Mouse (Mus musculus): ENCODE measurements around the gene Tspan7. TPM values are rescaled to one million over a fixed set of nuclear protein-coding genes. Genes with fewer than 3 reads are reported as not detected.

The Tspan7 gene
- polyA plus RNA-seq, 1 experiment from 2014 or later, result 115 TPM

GRCm38 (mm10) chrX:10539009-10539408, 54.1 kb downstream of the Tspan7 start:
- WGBS, result 39% methylated on average over 2 of the region's 2 CpGs
- H3K4me2 ChIP-seq (ENCODE audit: low read depth, low read length), result no peak overlapping the region

DNA sequence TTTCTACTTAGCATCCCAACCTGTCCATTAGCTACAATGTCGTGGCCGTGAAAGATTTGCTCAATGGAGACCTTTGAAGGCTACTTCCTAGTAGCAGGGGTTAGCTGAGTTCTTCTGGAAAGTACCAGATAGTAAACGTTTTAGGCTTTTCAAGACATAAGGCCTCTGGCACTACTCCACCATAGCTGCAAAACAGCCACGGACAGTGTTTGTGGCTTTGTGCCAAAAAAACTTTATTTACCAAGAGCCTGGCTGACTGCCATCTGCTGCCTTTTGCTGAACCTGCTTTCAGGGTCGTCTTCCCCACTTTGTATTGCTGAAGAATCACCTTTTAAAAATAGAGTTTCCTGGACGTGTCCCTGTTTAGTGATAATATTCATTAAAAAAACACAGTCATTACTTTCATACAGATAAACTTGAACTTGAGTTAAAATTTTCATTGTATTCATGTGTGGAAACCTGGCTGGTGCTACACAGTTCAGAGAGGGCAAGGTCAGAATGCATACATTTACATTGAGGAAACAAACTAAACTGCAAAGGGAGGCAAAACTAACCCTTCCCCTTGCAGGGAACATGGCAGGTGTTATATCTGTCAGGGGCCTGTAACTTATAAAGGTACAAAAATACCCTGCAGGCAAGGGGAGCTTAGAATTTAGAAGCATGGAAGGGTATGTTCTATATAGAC, 54.7 kb downstream of the Tspan7 start:
- H3K36me3 ChIP-seq (ENCODE audit: control insufficient read depth, insufficient read depth, low read length), result no peaks in the 10 kb centered on the region
- 27% methylated on average over 6 of the region's 6 CpGs for WGBS
- no peak overlapping the region for H3K4me2 ChIP-seq (ENCODE audit: low read depth, low read length)
- no peak overlapping the region for H3K4me3 ChIP-seq (ENCODE audit: low read length)
- no peaks in the 10 kb centered on the region for H3K27me3 ChIP-seq (ENCODE audit: control insufficient read depth, insufficient read depth, low read depth, low read length)
- H3K9ac ChIP-seq (ENCODE audit: low read length), result no peak overlapping the region
- no peak for ATAC-seq (ENCODE audit: low read depth)
- peak overlapping the region; percentile 35 for H3K27ac ChIP-seq (ENCODE audit: low read length)
- no peaks in the 10 kb centered on the region for H3K9me3 ChIP-seq (ENCODE audit: control insufficient read depth, low read length)
- 0 out of 2 replicates have a peak, but pooled peaks cover 2% of the 10 kb centered on the region for H3K4me1 ChIP-seq (replicated peaks; ENCODE audit: control insufficient read depth, insufficient read depth, low read length)

More at GRCm38 (mm10) chrX:10539009-10539408, 54.1 kb downstream of the Tspan7 start:
- H3K27me3 ChIP-seq (ENCODE audit: control insufficient read depth, insufficient read depth, low read depth, low read length), result no peaks in the 10 kb centered on the region
- no peak overlapping the region for H3K4me3 ChIP-seq (ENCODE audit: low read length)
- 0 out of 2 replicates have a peak, but pooled peaks cover 2% of the 10 kb centered on the region for H3K4me1 ChIP-seq (replicated peaks; ENCODE audit: control insufficient read depth, insufficient read depth, low read length)
- H3K9me3 ChIP-seq (ENCODE audit: control insufficient read depth, low read length), result no peaks in the 10 kb centered on the region
- no peak overlapping the region for H3K9ac ChIP-seq (ENCODE audit: low read length)
- peak overlapping the region; percentile 35 for H3K27ac ChIP-seq (ENCODE audit: low read length)
- peak; percentile 56; the same call in 1 of the 2 replicates for ATAC-seq (ENCODE audit: low read depth)
- no peaks in the 10 kb centered on the region for H3K36me3 ChIP-seq (ENCODE audit: control insufficient read depth, insufficient read depth, low read length)

DNA sequence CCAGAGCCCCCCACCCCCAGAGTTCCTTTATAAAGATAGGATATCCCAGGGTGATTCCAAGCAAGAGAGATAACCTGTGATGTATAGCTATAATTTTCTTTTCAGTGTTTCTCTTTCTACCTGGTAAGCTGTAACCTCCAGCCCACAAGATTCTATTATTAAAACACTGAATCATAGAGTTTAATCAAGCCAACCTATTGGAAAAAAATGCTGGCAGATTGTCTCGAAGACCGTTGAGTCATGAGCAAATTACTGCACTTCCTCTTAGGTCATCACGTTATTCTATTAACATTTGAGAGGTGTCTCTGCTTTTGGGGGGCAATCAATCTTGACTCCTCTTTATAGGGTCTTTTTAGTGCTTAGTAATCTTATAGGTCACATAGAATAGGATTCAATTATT, 61.9 kb downstream of the Tspan7 start:
- H3K36me3 ChIP-seq (ENCODE audit: control insufficient read depth, insufficient read depth, low read length), result no peaks in the 10 kb centered on the region
- no peaks in the 10 kb centered on the region for H3K9me3 ChIP-seq (ENCODE audit: control insufficient read depth, low read length)
- no peak for ATAC-seq (ENCODE audit: low read depth)
- no peak overlapping the region for H3K4me3 ChIP-seq (ENCODE audit: low read length)
- H3K9ac ChIP-seq (ENCODE audit: low read length), result no peak overlapping the region
- H3K4me1 ChIP-seq (replicated peaks; ENCODE audit: control insufficient read depth, insufficient read depth, low read length), result no peaks in the 10 kb centered on the region
- WGBS, result 85% methylated on average over 3 of the region's 3 CpGs
- H3K4me2 ChIP-seq (ENCODE audit: low read depth, low read length), result no peak overlapping the region
- H3K27ac ChIP-seq (ENCODE audit: low read length), result no peak overlapping the region
- H3K27me3 ChIP-seq (ENCODE audit: control insufficient read depth, insufficient read depth, low read depth, low read length), result no peaks in the 10 kb centered on the region

DNA sequence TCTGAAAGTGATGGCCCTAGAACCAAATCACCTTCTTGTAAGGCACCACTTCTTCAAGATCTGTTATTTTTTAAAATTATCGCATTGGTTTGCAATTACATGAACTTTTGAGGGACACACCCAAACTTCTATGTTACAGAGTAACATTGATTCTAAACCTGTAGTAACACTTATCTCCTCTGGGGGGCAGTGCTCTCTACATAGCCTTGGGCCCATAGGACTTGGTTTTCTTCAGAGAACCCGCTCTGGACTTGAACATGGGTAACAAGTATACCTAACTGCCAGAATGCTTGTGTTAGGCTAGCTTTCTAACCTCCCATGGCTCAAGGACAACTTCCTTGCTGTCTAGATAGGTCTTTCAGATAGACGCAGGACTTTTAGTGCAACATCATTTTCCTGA, 64.8 kb downstream of the Tspan7 start:
- Histone ChIP-seq H3K9ac (ENCODE audit: low read length) (no peak overlapping the region), H3K36me3 (ENCODE audit: control insufficient read depth, insufficient read depth, low read length) (no peaks in the 10 kb centered on the region), H3K27me3 (ENCODE audit: control insufficient read depth, insufficient read depth, low read depth, low read length) (no peaks in the 10 kb centered on the region), H3K4me3 (ENCODE audit: low read length) (no peak overlapping the region), H3K4me2 (ENCODE audit: low read depth, low read length) (no peak overlapping the region), H3K9me3 (ENCODE audit: control insufficient read depth, low read length) (no peaks in the 10 kb centered on the region), H3K4me1 (replicated peaks; ENCODE audit: control insufficient read depth, insufficient read depth, low read length) (no peaks in the 10 kb centered on the region), H3K27ac (ENCODE audit: low read length) (no peak overlapping the region)
- ATAC-seq (ENCODE audit: low read depth), result no peak
- WGBS, result 75% methylated on average over 3 of the region's 3 CpGs

- no peak overlapping the region for H3K9ac ChIP-seq (ENCODE audit: low read length)
- no peak overlapping the region for H3K27ac ChIP-seq (ENCODE audit: low read length)
- no peak overlapping the region for H3K4me2 ChIP-seq (ENCODE audit: low read depth, low read length)
- no peaks in the 10 kb centered on the region for H3K27me3 ChIP-seq (ENCODE audit: control insufficient read depth, insufficient read depth, low read depth, low read length)
- H3K4me1 ChIP-seq (replicated peaks; ENCODE audit: control insufficient read depth, insufficient read depth, low read length), result no peaks in the 10 kb centered on the region
- no peaks in the 10 kb centered on the region for H3K9me3 ChIP-seq (ENCODE audit: control insufficient read depth, low read length)
- WGBS, result 56% methylated on average over 3 of the region's 3 CpGs
- ATAC-seq (ENCODE audit: low read depth), result 0 out of 2 replicates have a peak, but pooled peaks have one; percentile 28
- no peak overlapping the region for H3K4me3 ChIP-seq (ENCODE audit: low read length)
- H3K36me3 ChIP-seq (ENCODE audit: control insufficient read depth, insufficient read depth, low read length), result no peaks in the 10 kb centered on the region
Measured at GRCm38 (mm10) chrX:10556899-10557298, 71.9 kb downstream of the Tspan7 start.

GRCm38 (mm10) chrX:10557596-10557995, 72.6 kb downstream of the Tspan7 start:
- Histone ChIP-seq H3K27ac (ENCODE audit: low read length) (no peak overlapping the region), H3K4me2 (ENCODE audit: low read depth, low read length) (no peak overlapping the region), H3K4me3 (ENCODE audit: low read length) (no peak overlapping the region), H3K9me3 (ENCODE audit: control insufficient read depth, low read length) (no peaks in the 10 kb centered on the region), H3K4me1 (replicated peaks; ENCODE audit: control insufficient read depth, insufficient read depth, low read length) (no peaks in the 10 kb centered on the region), H3K36me3 (ENCODE audit: control insufficient read depth, insufficient read depth, low read length) (no peaks in the 10 kb centered on the region), H3K9ac (ENCODE audit: low read length) (no peak overlapping the region), H3K27me3 (ENCODE audit: control insufficient read depth, insufficient read depth, low read depth, low read length) (no peaks in the 10 kb centered on the region)
- 74% methylated on average over 5 of the region's 5 CpGs for WGBS
- ATAC-seq (ENCODE audit: low read depth), result no peak

DNA sequence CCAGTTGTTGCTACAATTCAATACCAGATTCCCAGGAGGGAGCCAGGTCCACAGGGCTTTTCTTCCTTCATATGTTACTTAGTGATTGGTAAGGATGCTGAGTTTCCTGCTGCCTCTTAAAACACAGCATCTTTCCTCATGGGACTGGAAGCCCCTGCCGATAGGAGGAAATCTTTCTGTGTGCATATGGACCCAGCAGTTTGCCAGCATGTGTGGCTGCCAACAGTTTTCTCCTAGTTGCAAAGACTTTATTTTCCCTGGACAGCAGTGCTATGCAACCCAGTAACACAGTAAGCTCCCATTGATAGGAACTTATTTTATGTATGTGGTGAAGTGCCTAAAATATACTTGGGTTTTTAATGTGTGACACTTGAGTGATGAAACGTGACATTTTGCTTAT, 73.7 kb downstream of the Tspan7 start:
- no peaks in the 10 kb centered on the region for H3K4me1 ChIP-seq (replicated peaks; ENCODE audit: control insufficient read depth, insufficient read depth, low read length)
- no peaks in the 10 kb centered on the region for H3K27me3 ChIP-seq (ENCODE audit: control insufficient read depth, insufficient read depth, low read depth, low read length)
- H3K4me2 ChIP-seq (ENCODE audit: low read depth, low read length), result no peak overlapping the region
- no peak overlapping the region for H3K27ac ChIP-seq (ENCODE audit: low read length)
- 62% methylated on average over 2 of the region's 2 CpGs for WGBS
- ATAC-seq (ENCODE audit: low read depth), result no peak
- H3K9me3 ChIP-seq (ENCODE audit: control insufficient read depth, low read length), result no peaks in the 10 kb centered on the region
- H3K36me3 ChIP-seq (ENCODE audit: control insufficient read depth, insufficient read depth, low read length), result no peaks in the 10 kb centered on the region
- H3K4me3 ChIP-seq (ENCODE audit: low read length), result no peak overlapping the region
- no peak overlapping the region for H3K9ac ChIP-seq (ENCODE audit: low read length)

- no peaks in the 10 kb centered on the region for H3K4me1 ChIP-seq (replicated peaks; ENCODE audit: control insufficient read depth, insufficient read depth, low read length)
- no peak overlapping the region for H3K9ac ChIP-seq (ENCODE audit: low read length)
- no peak overlapping the region for H3K4me2 ChIP-seq (ENCODE audit: low read depth, low read length)
- H3K4me3 ChIP-seq (ENCODE audit: low read length), result no peak overlapping the region
- WGBS, result 74% methylated on average over 3 of the region's 3 CpGs
- H3K27me3 ChIP-seq (ENCODE audit: control insufficient read depth, insufficient read depth, low read depth, low read length), result no peaks in the 10 kb centered on the region
- no peak for ATAC-seq (ENCODE audit: low read depth)
- H3K36me3 ChIP-seq (ENCODE audit: control insufficient read depth, insufficient read depth, low read length), result no peaks in the 10 kb centered on the region
- no peaks in the 10 kb centered on the region for H3K9me3 ChIP-seq (ENCODE audit: control insufficient read depth, low read length)
- H3K27ac ChIP-seq (ENCODE audit: low read length), result no peak overlapping the region
Measured at GRCm38 (mm10) chrX:10565811-10566210, 80.9 kb downstream of the Tspan7 start.

- no peak overlapping the region for H3K4me3 ChIP-seq (ENCODE audit: low read length)
- H3K9me3 ChIP-seq (ENCODE audit: control insufficient read depth, low read length), result no peaks in the 10 kb centered on the region
- ATAC-seq (ENCODE audit: low read depth), result peak; percentile 57; the same call in 1 of the 2 replicates
- WGBS, result 29% methylated on average over 3 of the region's 3 CpGs
- H3K36me3 ChIP-seq (ENCODE audit: control insufficient read depth, insufficient read depth, low read length), result no peaks in the 10 kb centered on the region
- no peak overlapping the region for H3K4me2 ChIP-seq (ENCODE audit: low read depth, low read length)
- H3K27ac ChIP-seq (ENCODE audit: low read length), result peak overlapping the region; percentile 49
- H3K9ac ChIP-seq (ENCODE audit: low read length), result no peak overlapping the region
- peaks cover 8% of the 10 kb centered on the region; the same call in 1 of the 2 replicates for H3K4me1 ChIP-seq (replicated peaks; ENCODE audit: control insufficient read depth, insufficient read depth, low read length)
- no peaks in the 10 kb centered on the region for H3K27me3 ChIP-seq (ENCODE audit: control insufficient read depth, insufficient read depth, low read depth, low read length)
Measured at GRCm38 (mm10) chrX:10574523-10574922, 89.6 kb downstream of the Tspan7 start.
